Mouse (Mus musculus): Measurements from ENCODE around the gene Evl.

- TF ChIP-seq CTCF (IDR thresholded peaks at IDR 0.05; ENCODE audit: low read depth, low read length) (no peak), POLR2A (IDR thresholded peaks at IDR 0.05; ENCODE audit: borderline replicate concordance, low read depth, low read length) (no peak)
Measured at GRCm38 (mm10) chr12:108723841-108724240, 169.3 kb downstream of the Evl start.
